Mouse (Mus musculus) forebrain, embryonic 16.5 days (tissue): ENCODE results near the gene Cc2d2b. TPM values are rescaled to one million over a fixed set of nuclear protein-coding genes. Genes with fewer than 3 reads are reported as not detected.
A peak's percentile ranks its signal among the peaks of the same experiment; 100 is the strongest.

ENCODE experiments used
- ATAC-seq: fragments of 200-750 bp; cut with Nextera tagmentation; 2 replicates; pipeline ENCODE4 v1.8.0; 2017; ENCODE audit warnings: mild to moderate bottlenecking, moderate library complexity
- H3K27ac ChIP-seq: fragments of 300-500 bp; sonication (generic); 2 replicates; pipeline ENCODE4 v1.5.1; 2014; ENCODE audit warnings: low read length, control low read depth
- H3K27me3 ChIP-seq: fragments of 300-500 bp; sonication (generic); replicated peaks from 2 replicates; pipeline ENCODE4 v1.6.1; 2014; ENCODE audit warnings: low read length; ENCODE audit not compliant: control insufficient read depth, insufficient read depth
- H3K36me3 ChIP-seq: fragments of 300-500 bp; sonication (generic); 2 replicates; pipeline ENCODE4 v1.6.1; 2014; ENCODE audit not compliant: control insufficient read depth, insufficient read depth
- H3K4me1 ChIP-seq: fragments of 300-500 bp; sonication (generic); replicated peaks from 2 replicates; pipeline ENCODE4 v1.6.1; 2014; ENCODE audit warnings: low read length; ENCODE audit not compliant: control insufficient read depth, insufficient read depth
- H3K4me2 ChIP-seq: fragments of 300-500 bp; sonication (generic); 2 replicates; pipeline ENCODE4 v1.6.1; 2014; ENCODE audit warnings: mild to moderate bottlenecking, low read length, control low read depth
- H3K4me3 ChIP-seq: fragments of 300-500 bp; sonication (generic); replicated peaks from 2 replicates; pipeline ENCODE4 v1.5.1; 2014; ENCODE audit warnings: mild to moderate bottlenecking, low read length, control low read depth
- H3K9ac ChIP-seq: fragments of 300-500 bp; sonication (generic); replicated peaks from 2 replicates; pipeline ENCODE4 v1.6.1; 2014; ENCODE audit warnings: low read depth, low read length, control low read depth
- H3K9me3 ChIP-seq: fragments of 300-500 bp; sonication (generic); 2 replicates; pipeline ENCODE4 v1.6.1; 2016; ENCODE audit warnings: low read length; ENCODE audit not compliant: control insufficient read depth
- WGBS: fragments of 180-500 bp; shearing (Covaris S2); extraction: QIAGEN DNeasy Blood & Tissue Kit; methylation state at CpG from one replicate; pipeline ENCODE4 v1.1.7; 2014; 5-methylcytosine and 5-hydroxymethylcytosine counted together
- polyA plus RNA-seq: library from polyadenylated mRNA; unstranded; fragments of >200 nt; fragmentation: Nextera tagmentation; extraction: Ambion mirVana; gene quantifications from 2 replicates; pipeline ENCODE4 v1.2.1, GENCODE M21; 2015

The Cc2d2b gene
- polyA plus RNA-seq, 1 experiment from 2014 or later: 0.60 TPM

DNA sequence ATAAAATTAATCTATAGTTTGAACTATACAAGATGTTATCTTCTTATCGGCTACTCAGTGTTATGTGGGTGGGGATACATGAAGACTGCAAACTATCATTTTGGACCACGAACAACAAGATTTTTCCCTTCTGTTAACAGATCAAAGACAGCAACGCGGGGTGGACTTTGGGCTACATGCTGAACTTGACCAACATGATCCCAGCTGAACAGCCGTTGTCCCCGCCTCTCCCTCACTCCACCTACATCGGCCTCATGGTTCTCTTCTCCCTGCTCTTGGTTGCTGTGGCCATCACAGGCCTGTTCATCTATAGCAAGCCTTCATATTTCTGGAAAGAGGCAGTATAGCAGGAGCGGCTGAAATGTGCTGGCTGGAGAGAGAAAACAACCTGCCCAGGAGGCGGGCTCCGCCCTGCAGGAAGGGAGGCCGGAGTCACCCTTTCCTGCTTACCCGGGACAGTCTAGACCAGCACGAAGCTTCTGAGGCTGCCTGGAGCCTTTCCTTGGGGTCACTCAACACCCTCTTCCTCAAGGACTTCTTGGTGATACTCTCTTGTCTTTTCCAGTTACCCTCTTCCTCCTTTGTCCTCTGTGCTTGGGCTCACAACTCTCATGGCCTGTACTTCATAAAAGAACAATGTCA is 9.7 kb upstream of the Cc2d2b start:
- Histone ChIP-seq H3K27me3 (no peaks in the 10 kb centered on the region), H3K4me1 (peaks cover 13% of the 10 kb centered on the region), H3K4me3 (no peak overlapping the region), H3K9me3 (no peaks in the 10 kb centered on the region), H3K36me3 (no peaks in the 10 kb centered on the region), H3K9ac (no peak overlapping the region), H3K27ac (no peak overlapping the region), H3K4me2 (no peak overlapping the region)
- ATAC-seq: no peak
- WGBS: 89% methylated on average over 13 of the region's 13 CpGs

DNA sequence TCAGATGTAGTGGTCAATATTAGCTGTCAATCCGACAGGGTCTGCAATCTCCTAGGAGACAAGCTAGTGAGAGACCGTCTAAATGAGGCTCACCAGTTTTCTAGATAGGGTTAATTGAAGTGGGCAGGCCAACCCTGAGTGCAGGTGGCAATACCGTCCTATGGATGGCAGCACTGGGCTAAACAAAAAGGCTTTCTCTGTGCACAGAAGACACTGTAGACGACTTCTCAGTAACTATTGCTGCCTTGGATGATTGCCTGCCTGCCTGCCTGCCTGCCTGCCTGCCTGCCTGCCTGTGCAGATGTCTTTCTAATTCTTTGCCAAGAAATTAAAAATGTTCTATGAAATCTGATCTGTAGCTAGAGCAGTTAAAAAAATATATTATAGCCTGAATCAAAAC is 1.9 kb upstream of the Cc2d2b start:
- Histone ChIP-seq H3K27me3 (no peaks in the 10 kb centered on the region), H3K36me3 (no peaks in the 10 kb centered on the region), H3K27ac (no peak overlapping the region), H3K9me3 (no peaks in the 10 kb centered on the region), H3K9ac (no peak overlapping the region), H3K4me1 (no peaks in the 10 kb centered on the region; the same call in 1 of the 2 replicates), H3K4me2 (no peak overlapping the region), H3K4me3 (no peak overlapping the region)
- peak; percentile 91 for ATAC-seq
- WGBS: 28% methylated on average over 4 of the region's 4 CpGs

DNA sequence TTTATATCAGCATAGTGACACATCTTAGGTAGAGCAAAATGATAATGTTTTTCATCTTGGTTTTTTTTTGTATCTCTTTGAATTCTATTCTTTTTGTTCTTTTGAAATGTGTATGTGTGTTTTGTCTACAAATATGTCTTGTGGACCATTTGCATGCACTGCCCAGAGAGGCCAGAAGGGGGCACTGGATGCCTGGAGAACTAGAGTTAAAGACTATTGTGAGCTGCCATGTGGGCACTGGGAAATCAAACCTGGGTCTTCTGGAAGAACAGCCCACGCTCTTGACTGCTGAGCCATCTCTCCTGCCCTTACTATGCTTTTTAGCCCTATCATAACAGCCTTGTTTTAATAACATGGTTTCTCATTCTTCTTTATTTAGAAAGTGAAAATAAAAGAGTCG is 5.8 kb downstream of the Cc2d2b start:
- Histone ChIP-seq H3K27me3 (no peaks in the 10 kb centered on the region), H3K27ac (no peak overlapping the region), H3K9ac (no peak overlapping the region), H3K4me3 (no peak overlapping the region), H3K36me3 (no peaks in the 10 kb centered on the region), H3K9me3 (no peaks in the 10 kb centered on the region), H3K4me2 (no peak overlapping the region), H3K4me1 (no peaks in the 10 kb centered on the region)
- 69% methylated on average over 2 of the region's 2 CpGs for WGBS
- ATAC-seq: no peak

DNA sequence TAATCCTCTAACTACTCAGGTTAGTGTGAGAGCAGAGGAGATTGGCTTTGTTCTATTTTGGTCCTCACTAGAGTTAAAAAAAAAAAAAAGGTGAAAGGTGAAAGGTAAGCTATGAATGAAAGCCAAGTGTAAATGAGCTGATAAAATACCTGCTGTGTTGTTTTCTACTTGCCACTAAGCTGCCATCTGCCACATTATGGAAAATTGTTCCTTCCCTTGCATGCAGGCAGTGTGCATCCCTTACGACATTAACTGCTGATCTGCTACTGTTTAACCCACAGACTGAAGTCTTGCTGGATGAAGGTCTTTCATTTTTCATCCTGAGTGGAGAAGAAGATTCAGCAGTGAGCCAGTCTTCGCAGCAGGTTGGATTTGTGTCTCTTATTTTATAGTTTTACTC is 11.5 kb downstream of the Cc2d2b start:
- peaks cover 8% of the 10 kb centered on the region for H3K4me1 ChIP-seq
- H3K36me3 ChIP-seq: no peaks in the 10 kb centered on the region
- no peak overlapping the region for H3K4me3 ChIP-seq
- H3K4me2 ChIP-seq: no peak overlapping the region
- WGBS: 63% methylated on average over 2 of the region's 2 CpGs
- H3K27me3 ChIP-seq: no peaks in the 10 kb centered on the region
- ATAC-seq: no peak
- H3K9me3 ChIP-seq: no peaks in the 10 kb centered on the region
- no peak overlapping the region for H3K9ac ChIP-seq
- no peak overlapping the region for H3K27ac ChIP-seq

DNA sequence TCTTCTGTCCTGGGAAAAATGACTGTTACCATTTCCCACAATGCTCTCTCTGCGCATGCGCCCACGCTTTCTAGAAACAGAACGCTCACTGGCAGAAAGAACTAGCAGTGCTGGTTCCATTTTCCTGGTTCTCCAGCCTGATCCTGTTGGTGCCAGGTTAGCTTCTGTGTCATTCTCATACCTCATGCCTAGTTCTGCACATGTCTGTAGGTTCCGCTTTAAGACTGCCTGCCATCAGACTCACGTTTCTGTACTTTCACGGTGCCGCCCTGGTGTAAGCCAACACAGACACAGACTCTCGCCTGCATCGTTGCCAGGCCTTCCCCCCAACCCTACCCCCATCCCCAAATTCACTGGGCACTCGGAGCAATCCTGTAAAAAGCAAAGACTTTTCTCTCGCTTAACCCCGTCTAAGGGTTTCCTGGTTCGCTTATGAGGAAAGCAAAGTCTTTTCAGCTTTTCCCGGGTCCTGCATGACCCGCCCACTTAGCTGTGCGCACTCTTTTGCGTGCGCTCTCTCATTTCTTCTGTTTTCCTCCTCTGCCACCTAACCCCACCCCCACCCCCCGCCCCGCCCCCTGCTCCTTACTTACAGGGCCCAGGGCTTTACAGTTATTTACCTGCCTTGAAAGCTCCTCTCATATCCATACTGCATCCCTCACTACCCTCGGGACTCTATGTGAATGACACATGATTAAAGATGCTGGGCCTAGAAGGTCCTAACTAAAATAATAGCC is 13.6 kb downstream of the Cc2d2b start:
- Histone ChIP-seq H3K27me3 (no peaks in the 10 kb centered on the region), H3K4me3 (peak overlapping the region; percentile 30), H3K36me3 (no peaks in the 10 kb centered on the region), H3K9me3 (no peaks in the 10 kb centered on the region), H3K4me1 (peaks cover 8% of the 10 kb centered on the region), H3K4me2 (peak overlapping the region; percentile 53), H3K27ac (no peak overlapping the region), H3K9ac (peak overlapping the region; percentile 18)
- peak; percentile 49 for ATAC-seq
- WGBS: 29% methylated on average over 22 of the region's 22 CpGs

DNA sequence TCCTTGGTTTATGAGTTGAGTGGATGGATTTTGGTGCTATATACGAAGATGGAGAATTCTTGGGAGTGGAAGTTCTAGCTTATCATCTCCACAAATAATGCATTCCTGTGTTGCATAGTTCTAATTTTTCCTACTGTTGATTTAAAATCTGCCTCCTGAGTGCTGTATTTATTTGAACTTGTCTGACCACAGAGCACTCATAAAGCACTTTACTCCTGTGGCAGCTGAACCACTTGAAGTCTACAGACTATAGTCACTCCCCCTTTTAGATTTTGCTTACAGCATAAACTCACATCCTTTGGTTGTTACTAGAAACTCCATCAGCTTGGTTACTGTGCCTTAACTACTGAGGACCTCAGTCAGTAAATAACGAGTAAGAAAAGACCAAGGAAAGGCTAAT is 18.6 kb downstream of the Cc2d2b start:
- ATAC-seq: no peak
- no peaks in the 10 kb centered on the region for H3K9me3 ChIP-seq
- H3K4me3 ChIP-seq: no peak overlapping the region
- no peaks in the 10 kb centered on the region for H3K27me3 ChIP-seq
- H3K27ac ChIP-seq: no peak overlapping the region
- H3K4me1 ChIP-seq: peaks cover under 1% of the 10 kb centered on the region; the same call in 1 of the 2 replicates
- 86% methylated on average over 2 of the region's 2 CpGs for WGBS
- H3K4me2 ChIP-seq: no peak overlapping the region
- H3K36me3 ChIP-seq: no peaks in the 10 kb centered on the region
- H3K9ac ChIP-seq: no peak overlapping the region

- no peak for ATAC-seq
- no peak overlapping the region for H3K4me3 ChIP-seq
- H3K27me3 ChIP-seq: no peaks in the 10 kb centered on the region
- H3K27ac ChIP-seq: no peak overlapping the region
- no peak overlapping the region for H3K4me2 ChIP-seq
- no peak overlapping the region for H3K9ac ChIP-seq
- no peaks in the 10 kb centered on the region for H3K36me3 ChIP-seq
- no peaks in the 10 kb centered on the region for H3K4me1 ChIP-seq
- WGBS: 40% methylated on average over 7 of the region's 7 CpGs
- H3K9me3 ChIP-seq: no peaks in the 10 kb centered on the region
Observed at GRCm38 (mm10) chr19:40769341-40769770, 20.8 kb downstream of the Cc2d2b start.

DNA sequence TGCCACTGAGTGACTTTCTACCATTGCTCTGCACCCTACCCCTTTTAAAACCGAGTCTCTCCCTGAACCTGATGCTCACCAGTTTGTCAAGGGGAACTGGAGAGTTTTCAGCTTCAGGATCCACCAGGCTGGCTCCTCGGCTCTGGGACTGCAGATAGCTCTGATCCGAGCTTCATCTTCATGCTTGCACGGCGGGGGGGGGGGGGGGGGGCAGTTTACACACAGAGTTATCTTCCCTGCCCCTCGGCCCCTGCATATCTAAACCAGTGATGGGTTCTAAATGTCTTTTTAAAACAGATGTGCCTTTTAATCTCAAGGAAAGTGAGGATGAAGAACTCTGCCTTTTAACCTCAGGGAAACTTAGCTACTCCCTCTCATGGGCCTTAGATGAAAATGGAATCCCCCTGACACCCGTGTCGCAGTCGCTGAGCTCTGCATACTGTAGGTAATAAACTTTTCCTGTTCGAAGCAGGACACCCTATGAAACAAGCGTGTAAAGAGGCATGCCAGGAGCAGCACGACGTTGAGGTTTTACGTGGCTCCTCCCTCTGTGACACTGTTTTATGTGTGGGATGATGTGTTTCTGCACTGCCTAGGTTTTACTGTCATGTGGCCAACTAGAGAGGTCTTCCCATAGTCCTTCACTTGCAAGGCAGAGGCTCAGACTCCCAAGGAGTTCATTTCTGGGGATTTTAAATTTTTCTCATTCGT is 39.6 kb downstream of the Cc2d2b start:
- no peaks in the 10 kb centered on the region for H3K9me3 ChIP-seq
- H3K4me2 ChIP-seq: no peak overlapping the region
- no peak overlapping the region for H3K4me3 ChIP-seq
- no peak overlapping the region for H3K9ac ChIP-seq
- no peaks in the 10 kb centered on the region for H3K4me1 ChIP-seq
- H3K36me3 ChIP-seq: no peaks in the 10 kb centered on the region
- H3K27me3 ChIP-seq: no peaks in the 10 kb centered on the region
- 78% methylated on average over 14 of the region's 15 CpGs for WGBS
- no peak overlapping the region for H3K27ac ChIP-seq
- ATAC-seq: no peak

DNA sequence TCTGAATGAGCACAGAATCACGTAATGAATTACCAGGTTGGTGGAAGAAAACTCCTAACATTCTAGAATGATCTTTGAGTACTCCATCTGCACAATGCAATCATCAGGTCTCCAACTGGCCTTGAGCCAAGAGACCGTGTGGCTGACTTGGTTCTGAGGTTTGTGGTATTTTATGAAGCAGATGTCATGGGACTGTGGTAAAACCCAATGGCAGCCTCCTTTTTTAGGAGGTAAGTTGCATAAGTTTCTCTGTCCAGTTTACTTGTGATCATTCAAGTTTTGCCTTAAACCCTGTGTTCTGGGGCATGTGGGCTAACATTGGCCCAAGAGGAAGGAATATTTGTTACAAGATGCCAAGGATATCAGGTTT is 40.1 kb downstream of the Cc2d2b start:
- 65% methylated on average over 2 of the region's 2 CpGs for WGBS
- ATAC-seq: no peak
- Histone ChIP-seq H3K27ac (no peak overlapping the region), H3K4me1 (no peaks in the 10 kb centered on the region), H3K27me3 (no peaks in the 10 kb centered on the region), H3K9ac (no peak overlapping the region), H3K4me3 (no peak overlapping the region), H3K9me3 (no peaks in the 10 kb centered on the region), H3K36me3 (no peaks in the 10 kb centered on the region), H3K4me2 (no peak overlapping the region)
